Mouse (Mus musculus) hindbrain, postnatal 0 days (tissue): Measurements from ENCODE around the gene Zfyve27. TPM values are rescaled to one million over a fixed set of nuclear protein-coding genes. Genes with fewer than 3 reads are reported as not detected.

ENCODE experiments used
- ATAC-seq: fragments of 200-750 bp; cut with Nextera tagmentation; 2 replicates; pipeline ENCODE4 v1.8.0; 2017; ENCODE audit warnings: mild to moderate bottlenecking, moderate TSS enrichment, moderate library complexity
- DNase-seq: peaks from one replicate; pipeline ENCODE4 v3.0.0-alpha.2; 2015; ENCODE audit warnings: low spot score
- H3K27ac ChIP-seq: fragments of 300-500 bp; sonication (generic); 2 replicates; pipeline ENCODE4 v1.5.1; 2014; ENCODE audit warnings: mild to moderate bottlenecking
- H3K27me3 ChIP-seq: fragments of 300-500 bp; sonication (generic); 2 replicates; pipeline ENCODE4 v1.6.1; 2014; ENCODE audit warnings: low read length, mixed read lengths; ENCODE audit not compliant: insufficient read depth
- H3K36me3 ChIP-seq: fragments of 300-500 bp; sonication (generic); 2 replicates; pipeline ENCODE4 v1.6.1; 2014; ENCODE audit warnings: low read length, mixed read lengths; ENCODE audit not compliant: insufficient read depth
- H3K4me1 ChIP-seq: fragments of 300-500 bp; sonication (generic); 2 replicates; pipeline ENCODE4 v1.6.1; 2014; ENCODE audit warnings: antibody characterized with exemption, low read length, mixed read lengths; ENCODE audit not compliant: insufficient read depth
- H3K4me2 ChIP-seq: fragments of 300-500 bp; sonication (generic); 2 replicates; pipeline ENCODE4 v1.6.1; 2014; ENCODE audit warnings: low read depth, mild to moderate bottlenecking, low read length, moderate library complexity, mixed read lengths
- H3K4me3 ChIP-seq: fragments of 300-500 bp; sonication (generic); 2 replicates; pipeline ENCODE4 v1.5.1; 2014; ENCODE audit warnings: low read length
- H3K9ac ChIP-seq: fragments of 300-500 bp; sonication (generic); replicated peaks from 2 replicates; pipeline ENCODE4 v1.6.1; 2014; ENCODE audit warnings: mild to moderate bottlenecking, low read length, moderate library complexity, mixed read lengths
- H3K9me3 ChIP-seq: fragments of 300-500 bp; sonication (generic); 2 replicates; pipeline ENCODE4 v1.6.1; 2016; ENCODE audit warnings: low read length, mixed read lengths
- CTCF ChIP-seq: IDR thresholded peaks from 2 replicates; pipeline ENCODE4 v1.5.1; 2016; ENCODE audit warnings: antibody characterized with exemption, control low read depth, low read depth
- WGBS: fragments of 180-500 bp; shearing (Covaris S2); extraction: QIAGEN DNeasy Blood & Tissue Kit; methylation state at CpG from one replicate; pipeline ENCODE4 v1.1.7; 2014; 5-methylcytosine and 5-hydroxymethylcytosine counted together
- polyA plus RNA-seq: library from polyadenylated mRNA; unstranded; fragments of >200 nt; fragmentation: Nextera tagmentation; extraction: Ambion mirVana; gene quantifications from 2 replicates; pipeline ENCODE4 v1.2.1, GENCODE M21; 2015
- total RNA-seq: library from RNA; depleted of rRNA; stranded (reverse); fragments of >200 nt; gene quantifications from 2 replicates; pipeline ENCODE4 v1.2.3, GENCODE M21; 2014

Gene Zfyve27
- total and polyA plus RNA-seq, 2 experiments from 2014 or later: 48.9 to 95.0 TPM

DNA sequence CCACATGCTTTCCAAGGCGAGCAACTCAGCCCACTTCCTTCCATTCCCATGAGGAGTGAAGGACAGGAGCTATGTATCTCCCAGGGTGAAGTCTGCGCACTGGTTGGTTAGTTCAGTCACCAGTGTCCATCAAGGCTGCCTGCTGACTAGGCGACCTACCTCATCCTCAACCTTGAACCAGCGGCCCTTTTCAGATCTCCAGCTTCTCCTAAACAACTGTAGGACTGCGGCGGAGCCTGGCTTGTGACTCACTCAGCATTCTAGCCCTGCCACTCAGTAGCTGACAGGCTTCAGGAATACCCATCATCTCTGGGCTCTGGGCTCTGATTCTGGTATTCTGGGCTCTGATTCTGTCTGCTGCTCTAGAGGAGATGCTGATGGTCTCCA, 37.5 kb upstream of the Zfyve27 start:
- Histone ChIP-seq H3K36me3 (peaks cover 13% of the 10 kb centered on the region; the same call in 1 of the 2 replicates), H3K4me3 (no peak overlapping the region), H3K9ac (no peak overlapping the region), H3K4me1 (peaks cover 19% of the 10 kb centered on the region), H3K27ac (no peak overlapping the region), H3K27me3 (no peaks in the 10 kb centered on the region), H3K9me3 (no peaks in the 10 kb centered on the region), H3K4me2 (no peak overlapping the region)
- WGBS: 87% methylated on average over 6 of the region's 6 CpGs
- DNase-seq (no peak), ATAC-seq (no peak)
- TF ChIP-seq CTCF: no peak

DNA sequence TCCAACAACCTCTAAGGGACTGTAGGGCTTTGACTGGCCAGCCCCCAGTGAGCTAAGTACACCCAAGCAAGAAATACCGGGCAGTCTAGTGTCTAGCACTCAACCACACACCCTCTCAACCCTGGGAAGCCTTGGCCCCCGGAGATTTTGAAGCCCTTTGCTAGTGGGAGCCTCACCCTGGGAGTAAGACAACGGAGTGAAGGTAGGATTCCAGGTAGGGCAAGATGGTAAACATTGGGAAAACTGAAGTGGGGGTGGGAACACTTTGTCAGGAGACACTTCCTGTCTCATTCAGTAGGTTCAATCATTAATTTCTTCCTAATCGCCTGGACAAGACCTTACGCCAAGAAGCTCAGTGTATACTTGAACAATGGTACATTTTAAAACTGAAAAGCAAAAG, 36.7 kb upstream of the Zfyve27 start:
- Histone ChIP-seq H3K4me3 (no peak overlapping the region), H3K9ac (no peak overlapping the region), H3K27me3 (no peaks in the 10 kb centered on the region), H3K4me2 (no peak overlapping the region), H3K4me1 (peaks cover 19% of the 10 kb centered on the region), H3K27ac (no peak overlapping the region), H3K36me3 (0 out of 2 replicates have a peak, but pooled peaks cover 5% of the 10 kb centered on the region), H3K9me3 (no peaks in the 10 kb centered on the region)
- no peak for TF ChIP-seq CTCF
- 93% methylated on average over 5 of the region's 5 CpGs for WGBS
- DNase-seq (no peak), ATAC-seq (no peak)

DNA sequence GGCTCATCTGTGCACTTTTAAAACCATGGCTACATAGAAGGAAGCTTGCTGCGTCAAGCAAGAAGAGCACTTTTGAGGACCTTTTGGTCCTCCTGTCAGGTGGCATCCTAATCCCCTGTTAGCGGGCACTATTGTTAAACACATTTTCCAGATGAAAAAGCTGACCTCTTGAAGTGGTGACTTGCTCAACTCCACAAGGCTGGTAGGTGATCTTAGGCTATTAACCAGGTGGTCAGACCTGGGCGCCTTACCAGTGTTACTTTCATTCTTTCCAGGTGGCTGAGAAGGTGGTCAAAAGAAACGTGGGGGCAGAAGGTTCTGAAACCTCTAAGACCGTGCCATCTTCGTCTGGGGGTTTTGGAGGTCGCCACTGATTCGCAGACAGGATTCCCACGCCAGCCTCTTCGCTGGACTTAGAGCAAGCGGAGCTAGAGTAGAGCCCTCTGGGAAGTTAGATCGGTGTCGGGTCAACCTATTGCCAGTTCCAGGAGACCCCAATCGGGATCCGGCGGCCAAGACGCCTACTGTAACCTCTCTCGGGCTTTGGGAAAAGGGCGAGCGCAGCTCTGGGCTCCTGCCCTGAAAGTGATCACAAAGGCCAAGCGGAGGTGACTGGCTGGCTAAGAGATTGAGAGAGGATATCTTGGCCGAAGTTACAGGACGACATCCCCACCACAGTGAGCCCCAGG, 35.6 kb upstream of the Zfyve27 start:
- Histone ChIP-seq H3K4me2 (peak overlapping the region; percentile 100), H3K36me3 (0 out of 2 replicates have a peak, but pooled peaks cover 3% of the 10 kb centered on the region), H3K9me3 (no peaks in the 10 kb centered on the region), H3K4me1 (peaks cover 19% of the 10 kb centered on the region), H3K27me3 (no peaks in the 10 kb centered on the region), H3K9ac (peak overlapping the region; percentile 64), H3K4me3 (peak overlapping the region; percentile 57), H3K27ac (peak overlapping the region; percentile 28; the same call in 1 of the 2 replicates)
- DNase-seq: no peak
- 7% methylated on average over 23 of the region's 23 CpGs for WGBS
- no peak for ATAC-seq
- no peak for TF ChIP-seq CTCF

DNA sequence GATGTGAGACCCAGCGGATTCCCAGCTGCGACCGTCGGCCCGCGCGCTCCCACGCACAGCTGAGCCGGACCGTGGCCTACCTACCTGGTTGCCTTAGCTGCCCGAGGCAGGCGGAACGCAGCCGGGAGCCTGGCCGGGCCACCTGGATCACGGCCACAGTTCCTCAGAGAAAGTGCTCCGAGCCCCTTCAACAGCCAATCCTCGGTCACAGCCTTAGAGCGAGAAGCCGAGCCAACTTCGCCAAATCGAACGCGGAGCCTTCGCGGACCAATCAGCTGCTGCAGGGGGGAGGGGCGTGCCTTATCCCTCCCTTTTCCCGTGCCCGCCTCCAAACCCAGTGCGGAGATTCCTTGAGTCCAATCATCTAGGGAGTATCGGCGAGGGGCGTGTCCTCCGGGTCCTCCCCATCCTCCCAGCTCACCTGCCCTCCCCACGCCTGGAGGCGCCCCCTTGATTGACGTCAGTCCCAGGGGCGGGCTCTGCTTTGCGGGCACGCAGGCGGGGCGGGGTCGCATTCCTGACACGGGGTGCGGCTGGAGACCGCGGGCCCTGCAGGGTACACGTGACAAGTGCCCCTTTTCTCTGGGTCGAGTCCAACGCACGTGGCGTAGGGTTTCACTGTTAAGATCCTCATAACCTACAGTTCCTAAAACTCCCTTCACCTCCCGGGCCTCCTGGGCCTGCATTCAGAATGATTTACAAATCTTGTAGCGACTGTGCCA, 34.8 kb upstream of the Zfyve27 start, which contains the start of gene Avpi1:
Gene Avpi1 (minus strand): TSS at position 273 of the 722 bp plus-strand sequence.
- H3K4me3 ChIP-seq: peak within 1 kb of the TSS; percentile 57
- no peak for TF ChIP-seq CTCF
- under 1% methylated on average over 45 of the region's 54 CpGs for WGBS
- ATAC-seq (peak; percentile 96), DNase-seq (peak; percentile 97)
- peak within 1 kb of the TSS; percentile 100 for H3K4me2 ChIP-seq
- H3K4me1 ChIP-seq: peaks cover 19% of the 10 kb centered on the region
- H3K27me3 ChIP-seq: no peaks in the 10 kb centered on the region
- H3K36me3 ChIP-seq: no peaks in the 10 kb centered on the region
- peak within 1 kb of the TSS; percentile 64 for H3K9ac ChIP-seq
- H3K9me3 ChIP-seq: no peaks in the 10 kb centered on the region
- peak within 1 kb of the TSS; percentile 28; the same call in 1 of the 2 replicates for H3K27ac ChIP-seq

DNA sequence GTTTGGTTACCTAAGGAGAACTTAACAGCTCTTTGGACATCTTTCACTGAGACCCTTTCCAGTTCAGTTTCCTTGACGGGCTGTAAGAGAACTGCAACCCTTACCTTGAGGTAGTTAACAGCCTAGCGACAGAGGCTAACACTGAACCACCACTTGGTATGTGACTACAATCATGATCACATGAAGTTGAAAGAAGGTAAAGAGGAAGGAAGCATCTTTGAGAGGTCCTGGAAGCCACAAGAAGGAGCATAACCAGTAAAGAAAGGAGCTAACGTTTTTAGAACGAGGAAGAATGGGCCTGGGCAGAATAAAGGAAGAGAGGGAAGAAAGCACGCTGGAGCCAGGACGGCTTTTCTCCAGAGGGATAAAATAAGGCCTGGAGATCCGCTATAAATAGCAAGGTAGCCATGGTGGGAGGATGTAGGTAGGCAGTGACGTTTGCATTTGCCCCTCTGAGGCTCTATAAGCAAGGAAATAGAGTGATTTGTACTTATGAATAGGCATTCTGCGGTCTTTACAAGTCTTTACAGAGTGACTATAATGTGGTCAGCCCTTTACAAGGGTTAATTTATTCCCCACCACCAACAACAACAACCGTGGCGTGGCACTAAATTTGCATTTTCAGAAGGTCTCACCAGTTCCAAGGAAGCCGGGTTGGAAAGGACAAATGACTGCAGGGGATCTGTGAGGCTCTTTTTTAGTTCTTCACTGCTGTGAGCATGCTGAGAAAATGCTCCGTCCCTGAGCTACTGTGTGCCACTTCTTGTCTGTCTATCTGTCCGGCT, 34.0 kb upstream of the Zfyve27 start:
- WGBS: 10% methylated on average over 14 of the region's 14 CpGs
- H3K4me1 ChIP-seq: peaks cover 19% of the 10 kb centered on the region
- DNase-seq (no peak), ATAC-seq (peak; percentile 15; the same call in 1 of the 2 replicates)
- H3K9me3 ChIP-seq: no peaks in the 10 kb centered on the region
- no peak overlapping the region for H3K9ac ChIP-seq
- H3K27me3 ChIP-seq: no peaks in the 10 kb centered on the region
- peak overlapping the region; percentile 100 for H3K4me2 ChIP-seq
- H3K36me3 ChIP-seq: no peaks in the 10 kb centered on the region
- H3K4me3 ChIP-seq: peak overlapping the region; percentile 57
- H3K27ac ChIP-seq: peak overlapping the region; percentile 27; the same call in 1 of the 2 replicates
- TF ChIP-seq CTCF: no peak

DNA sequence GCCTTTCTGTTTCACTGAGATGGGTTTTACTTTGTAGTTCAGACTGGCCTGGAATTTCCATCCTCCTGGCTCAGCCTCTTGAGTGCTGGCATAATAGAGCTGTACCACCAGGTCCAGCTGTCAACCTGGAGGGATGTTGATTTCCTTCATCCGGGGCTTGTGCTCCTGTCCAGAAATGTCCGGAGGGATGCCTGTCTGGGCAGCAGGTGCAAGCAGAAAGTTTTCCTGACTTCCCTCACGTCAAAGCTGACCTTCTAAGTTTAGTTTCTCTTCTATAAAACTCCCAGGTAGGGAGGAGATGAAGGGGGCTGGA, 33.5 kb upstream of the Zfyve27 start:
- DNase-seq (no peak), ATAC-seq (no peak)
- Histone ChIP-seq H3K36me3 (no peaks in the 10 kb centered on the region), H3K27ac (peak overlapping the region; percentile 27; the same call in 1 of the 2 replicates), H3K9ac (no peak overlapping the region), H3K27me3 (no peaks in the 10 kb centered on the region), H3K9me3 (no peaks in the 10 kb centered on the region), H3K4me2 (no peak overlapping the region), H3K4me1 (peaks cover 19% of the 10 kb centered on the region), H3K4me3 (no peak overlapping the region)
- no peak for TF ChIP-seq CTCF
- 38% methylated on average over 3 of the region's 3 CpGs for WGBS
